Mouse (Mus musculus) lung, postnatal 0 days (tissue): ENCODE data around the gene BC048562.

ENCODE experiments used
- CTCF ChIP-seq: IDR thresholded peaks from 2 replicates; pipeline ENCODE4 v1.5.1; 2016; ENCODE audit warnings: antibody characterized with exemption, mild to moderate bottlenecking
- EP300 ChIP-seq: IDR thresholded peaks from 2 replicates; pipeline ENCODE4 v1.6.1; 2016; ENCODE audit warnings: antibody characterized with exemption, mild to moderate bottlenecking, control low read depth

DNA sequence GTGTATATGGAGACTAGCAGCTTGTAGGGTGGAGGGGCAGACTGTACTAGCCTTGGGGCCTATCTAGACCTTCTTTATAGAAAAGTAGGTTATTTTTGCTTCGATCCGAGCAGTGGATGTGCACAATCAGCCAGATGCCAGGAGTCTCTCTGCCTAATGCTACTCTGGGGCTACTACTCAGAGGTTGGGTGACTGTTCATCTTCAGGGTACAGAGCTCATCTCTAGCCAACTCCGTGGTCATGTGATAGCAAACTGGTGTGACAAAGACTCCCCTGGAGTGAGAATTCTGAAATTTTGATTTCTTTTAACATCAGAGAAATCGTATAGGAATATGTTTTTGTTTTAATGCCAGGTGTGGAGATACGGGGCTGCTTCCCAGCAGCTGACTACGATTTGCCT is 16.6 kb downstream of the BC048562 start:
- TF ChIP-seq CTCF (no peak), EP300 (no peak)
